ENCODE assay signal across 11 mouse cellular contexts in the genomic region with DNA sequence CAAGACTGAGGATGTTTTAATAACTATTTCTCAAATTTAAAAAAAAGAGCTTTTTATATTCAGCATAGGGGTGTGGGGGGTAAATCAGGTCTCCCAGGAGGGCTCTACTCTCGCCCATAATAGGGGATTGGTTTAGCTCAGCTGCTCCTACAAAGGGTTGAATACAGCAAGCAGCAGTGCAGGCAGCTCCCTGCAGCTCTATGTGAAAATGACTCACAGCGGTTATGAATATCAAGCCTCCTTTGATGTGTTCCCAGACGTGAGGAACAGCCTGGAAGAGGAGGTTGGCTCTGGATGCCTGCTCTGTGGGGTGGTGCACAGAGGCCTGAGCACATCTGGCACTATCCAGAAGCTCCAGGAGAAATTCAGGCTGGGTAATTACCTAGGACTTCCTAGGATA.
DNase-seq lines count a peak whose midpoint lies in the region; ATAC-seq and TF ChIP-seq lines count a peak whose summit lies in the region.
"Had no signal": no experiment of that assay in that cellular context is flagged by ENCODE, and none has a peak within 500 bp of the region (broad histone marks: within the 10 kb centered on the region; RNA-seq: fewer than 3 reads in every experiment).

No protein-coding gene starts in this region.

- no peak overlapping the region for H3K27ac ChIP-seq in embryonic facial prominence, embryonic 12.5 days
- no peak overlapping the region for H3K27ac ChIP-seq in embryonic facial prominence, embryonic 10.5 days (replicated peaks)
- no peak overlapping the region for H3K27ac ChIP-seq in left cerebral cortex, adult 2 months
- H3K27ac ChIP-seq in midbrain, embryonic 16.5 days (ENCODE audit: low read length), result peak overlapping the region; percentile 35; the same call in 1 of the 2 replicates

- H3K4me2 ChIP-seq in embryonic facial prominence, embryonic 12.5 days (replicated peaks), result no peak overlapping the region
- H3K4me2 ChIP-seq in midbrain, embryonic 16.5 days (ENCODE audit: low read length), result no peak overlapping the region

- no peak overlapping the region for H3K4me3 ChIP-seq in embryonic facial prominence, embryonic 12.5 days
- H3K4me3 ChIP-seq in embryonic facial prominence, embryonic 10.5 days, result no peak overlapping the region
- no peak overlapping the region for H3K4me3 ChIP-seq in left cerebral cortex, adult 2 months
- H3K4me3 ChIP-seq in midbrain, embryonic 16.5 days (ENCODE audit: low read depth, low read length), result no peak overlapping the region

- no peak for TF ChIP-seq CTCF in left cerebral cortex, adult 2 months (IDR thresholded peaks at IDR 0.05)

- intact Hi-C loops in left cerebral cortex, adult 2 months (cut with DNase I), result loop anchor here (5.0 to 10.0 kb wide), 3 partner anchors 263 to 581 kb away; partner anchors contain the start of genes Cdh24 and Gm17606
- intact Hi-C loops in left cerebral cortex, postnatal 10 days (cut with DNase I), result loop anchor here (5.0 to 10.0 kb wide), 2 partner anchors 363 to 581 kb away; partner anchors contain the start of genes Cdh24, Gm17606 and Mrpl52

- ATAC-seq in embryonic facial prominence, embryonic 12.5 days (ENCODE audit: insufficient number of reproducible peaks, insufficient read depth, low FRiP score, low TSS enrichment), result peak; percentile 54; the same call in 1 of the 2 replicates
- peak; percentile 42; the same call in 1 of the 2 replicates for ATAC-seq in midbrain, embryonic 16.5 days

- 37% methylated on average over 3 of the region's 3 CpGs for WGBS in embryonic facial prominence, embryonic 12.5 days
- 52% methylated on average over 3 of the region's 3 CpGs for WGBS in embryonic facial prominence, embryonic 10.5 days
- WGBS in midbrain, embryonic 16.5 days, result 13% methylated on average over 3 of the region's 3 CpGs

- no peaks in the 10 kb centered on the region for H3K27me3 ChIP-seq in embryonic facial prominence, embryonic 12.5 days
- peaks cover 6% of the 10 kb centered on the region for H3K27me3 ChIP-seq in embryonic facial prominence, embryonic 10.5 days (replicated peaks; ENCODE audit: low read depth, poor library complexity, severe bottlenecking)
- no peaks in the 10 kb centered on the region for H3K27me3 ChIP-seq in midbrain, embryonic 16.5 days (ENCODE audit: control insufficient read depth, insufficient read depth, low read depth, low read length)

- H3K4me1 ChIP-seq in embryonic facial prominence, embryonic 12.5 days, result no peaks in the 10 kb centered on the region
- peaks cover 2% of the 10 kb centered on the region; the same call in 1 of the 2 replicates for H3K4me1 ChIP-seq in embryonic facial prominence, embryonic 10.5 days
- peaks cover 10% of the 10 kb centered on the region for H3K4me1 ChIP-seq in midbrain, embryonic 16.5 days (ENCODE audit: control insufficient read depth, insufficient read depth, low read length)

- no peaks in the 10 kb centered on the region for H3K9me3 ChIP-seq in embryonic facial prominence, embryonic 12.5 days
- H3K9me3 ChIP-seq in embryonic facial prominence, embryonic 10.5 days, result no peaks in the 10 kb centered on the region
- no peaks in the 10 kb centered on the region for H3K9me3 ChIP-seq in midbrain, embryonic 16.5 days (replicated peaks; ENCODE audit: control insufficient read depth, low read length, poor library complexity, severe bottlenecking)

- no peak for DNase-seq in embryonic facial prominence, embryonic 10.5 days (ENCODE audit: low spot score)
- DNase-seq in left cerebral cortex, adult 2 months (ENCODE audit: extremely low spot score in 1 of 2, low spot score in 2 of 2), result peak; percentile 23 to 36
- no peak for DNase-seq in left cerebral cortex, postnatal 10 days (ENCODE audit: extremely low spot score in 1 of 2, low spot score in 2 of 2)
- peak; percentile 15 for DNase-seq in adrenal gland, postnatal 25 days
- DNase-seq in spleen, postnatal 14 days (ENCODE audit: low spot score in 2 of 2), result no peak
- no peak for DNase-seq in kidney, postnatal 14 days
- DNase-seq: cerebellum, adult 2 months; lung, postnatal 10 days; thymus, postnatal 14 days had no signal

- H3K9ac ChIP-seq in embryonic facial prominence, embryonic 12.5 days, result no peak overlapping the region
- H3K9ac ChIP-seq in midbrain, embryonic 16.5 days (ENCODE audit: low read depth, low read length), result no peak overlapping the region

- no peaks in the 10 kb centered on the region for H3K36me3 ChIP-seq in embryonic facial prominence, embryonic 12.5 days
- H3K36me3 ChIP-seq in embryonic facial prominence, embryonic 10.5 days (replicated peaks), result no peaks in the 10 kb centered on the region
- no peaks in the 10 kb centered on the region for H3K36me3 ChIP-seq in midbrain, embryonic 16.5 days (ENCODE audit: control insufficient read depth, insufficient read depth, low read length)

Comparison
In these comparisons a context has a peak if more than half of its experiments do, and no peak if none do; other contexts are left out.
1. DNase-seq: peak in left cerebral cortex, adult 2 months (2 of 2) and adrenal gland, postnatal 25 days (single experiment); none in embryonic facial prominence, embryonic 10.5 days (single experiment), left cerebral cortex, postnatal 10 days (0 of 2), spleen, postnatal 14 days (0 of 2) and kidney, postnatal 14 days (single experiment).